Mouse (Mus musculus): ENCODE data around the gene Wfdc11. TPM values are rescaled to one million over a fixed set of nuclear protein-coding genes. Genes with fewer than 3 reads are reported as not detected.
A peak's percentile ranks its signal among the peaks of the same experiment; 100 is the strongest.

Gene Wfdc11
- polyA plus RNA-seq, 1 experiment from 2014 or later, result not detected

- 58% methylated on average over 4 of the region's 4 CpGs for WGBS (ENCODE audit: insufficient replicate concordance)
- Histone ChIP-seq H3K9me3 (replicated peaks; ENCODE audit: control insufficient read depth, low read length) (no peaks in the 10 kb centered on the region), H3K27ac (ENCODE audit: low read length) (no peak within 1 kb of the TSS), H3K4me3 (ENCODE audit: low read depth, low read length) (no peak within 1 kb of the TSS), H3K27me3 (ENCODE audit: control insufficient read depth, insufficient read depth, low read depth, low read length) (no peaks in the 10 kb centered on the region), H3K9ac (ENCODE audit: low read depth, low read length) (no peak within 1 kb of the TSS), H3K36me3 (ENCODE audit: control insufficient read depth, insufficient read depth) (no peaks in the 10 kb centered on the region), H3K4me1 (ENCODE audit: control insufficient read depth, low read depth, low read length) (no peaks in the 10 kb centered on the region), H3K4me2 (ENCODE audit: low read depth, low read length) (no peak within 1 kb of the TSS)
- ATAC-seq (ENCODE audit: low read depth), result no peak
These were observed 24.3 kb upstream of the Wfdc11 start, which contains the start of gene Spint4 for GRCm38 (mm10) chr2:164698201-164698600. Spint4 (plus strand) TSS chr2:164698501.

GRCm38 (mm10) chr2:164684807-164685206, 10.9 kb upstream of the Wfdc11 start, which contains the start of gene Wfdc13:
Wfdc13 (plus strand) TSS chr2:164685107.
- no peak within 1 kb of the TSS for H3K9ac ChIP-seq (ENCODE audit: low read depth, low read length)
- no peaks in the 10 kb centered on the region for H3K27me3 ChIP-seq (ENCODE audit: control insufficient read depth, insufficient read depth, low read depth, low read length)
- no peak within 1 kb of the TSS for H3K4me3 ChIP-seq (ENCODE audit: low read depth, low read length)
- no peaks in the 10 kb centered on the region for H3K4me1 ChIP-seq (ENCODE audit: control insufficient read depth, low read depth, low read length)
- ATAC-seq (ENCODE audit: low read depth), result no peak
- 57% methylated on average over 3 of the region's 3 CpGs for WGBS (ENCODE audit: insufficient replicate concordance)
- no peak within 1 kb of the TSS for H3K4me2 ChIP-seq (ENCODE audit: low read depth, low read length)
- no peaks in the 10 kb centered on the region for H3K9me3 ChIP-seq (replicated peaks; ENCODE audit: control insufficient read depth, low read length)
- H3K36me3 ChIP-seq (ENCODE audit: control insufficient read depth, insufficient read depth), result no peaks in the 10 kb centered on the region
- no peak within 1 kb of the TSS for H3K27ac ChIP-seq (ENCODE audit: low read length)

GRCm38 (mm10) chr2:164679906-164680305, 6.0 kb upstream of the Wfdc11 start:
- peaks cover 7% of the 10 kb centered on the region for H3K4me1 ChIP-seq (ENCODE audit: control insufficient read depth, low read depth, low read length)
- no peak overlapping the region for H3K27ac ChIP-seq (ENCODE audit: low read length)
- H3K4me2 ChIP-seq (ENCODE audit: low read depth, low read length), result no peak overlapping the region
- no peaks in the 10 kb centered on the region for H3K36me3 ChIP-seq (ENCODE audit: control insufficient read depth, insufficient read depth)
- no peak overlapping the region for H3K4me3 ChIP-seq (ENCODE audit: low read depth, low read length)
- no peaks in the 10 kb centered on the region for H3K9me3 ChIP-seq (replicated peaks; ENCODE audit: control insufficient read depth, low read length)
- peak; percentile 48; the same call in 1 of the 2 replicates for ATAC-seq (ENCODE audit: low read depth)
- no peak overlapping the region for H3K9ac ChIP-seq (ENCODE audit: low read depth, low read length)
- H3K27me3 ChIP-seq (ENCODE audit: control insufficient read depth, insufficient read depth, low read depth, low read length), result no peaks in the 10 kb centered on the region
- 20% methylated on average over 3 of the region's 3 CpGs for WGBS (ENCODE audit: insufficient replicate concordance)

GRCm38 (mm10) chr2:164678848-164679625, 5.2 kb upstream of the Wfdc11 start:
- Histone ChIP-seq H3K27ac (ENCODE audit: low read length) (peak overlapping the region; percentile 54), H3K9ac (ENCODE audit: low read depth, low read length) (no peak overlapping the region), H3K4me1 (ENCODE audit: control insufficient read depth, low read depth, low read length) (peaks cover 7% of the 10 kb centered on the region), H3K4me3 (ENCODE audit: low read depth, low read length) (peak overlapping the region; percentile 22; the same call in 1 of the 2 replicates), H3K4me2 (ENCODE audit: low read depth, low read length) (peak overlapping the region; percentile 56), H3K27me3 (ENCODE audit: control insufficient read depth, insufficient read depth, low read depth, low read length) (no peaks in the 10 kb centered on the region), H3K9me3 (replicated peaks; ENCODE audit: control insufficient read depth, low read length) (no peaks in the 10 kb centered on the region), H3K36me3 (ENCODE audit: control insufficient read depth, insufficient read depth) (no peaks in the 10 kb centered on the region)
- peak; percentile 51 for ATAC-seq (ENCODE audit: low read depth)
- 19% methylated on average over 19 of the region's 19 CpGs for WGBS (ENCODE audit: insufficient replicate concordance)

- peaks cover 7% of the 10 kb centered on the region for H3K4me1 ChIP-seq (ENCODE audit: control insufficient read depth, low read depth, low read length)
- no peak overlapping the region for H3K27ac ChIP-seq (ENCODE audit: low read length)
- no peaks in the 10 kb centered on the region for H3K27me3 ChIP-seq (ENCODE audit: control insufficient read depth, insufficient read depth, low read depth, low read length)
- ATAC-seq (ENCODE audit: low read depth), result no peak
- no peaks in the 10 kb centered on the region for H3K36me3 ChIP-seq (ENCODE audit: control insufficient read depth, insufficient read depth)
- H3K9ac ChIP-seq (ENCODE audit: low read depth, low read length), result no peak overlapping the region
- 63% methylated on average over 16 of the region's 16 CpGs for WGBS (ENCODE audit: insufficient replicate concordance)
- H3K4me2 ChIP-seq (ENCODE audit: low read depth, low read length), result no peak overlapping the region
- H3K4me3 ChIP-seq (ENCODE audit: low read depth, low read length), result no peak overlapping the region
- no peaks in the 10 kb centered on the region for H3K9me3 ChIP-seq (replicated peaks; ENCODE audit: control insufficient read depth, low read length)
These were observed 3.2 kb upstream of the Wfdc11 start for GRCm38 (mm10) chr2:164676916-164677685.

GRCm38 (mm10) chr2:164676103-164676502, 2.2 kb upstream of the Wfdc11 start:
- H3K27me3 ChIP-seq (ENCODE audit: control insufficient read depth, insufficient read depth, low read depth, low read length), result no peaks in the 10 kb centered on the region
- H3K27ac ChIP-seq (ENCODE audit: low read length), result no peak overlapping the region
- H3K9ac ChIP-seq (ENCODE audit: low read depth, low read length), result no peak overlapping the region
- H3K4me1 ChIP-seq (ENCODE audit: control insufficient read depth, low read depth, low read length), result peaks cover 7% of the 10 kb centered on the region
- WGBS (ENCODE audit: insufficient replicate concordance), result 62% methylated on average over 7 of the region's 7 CpGs
- no peak overlapping the region for H3K4me3 ChIP-seq (ENCODE audit: low read depth, low read length)
- ATAC-seq (ENCODE audit: low read depth), result no peak
- H3K9me3 ChIP-seq (replicated peaks; ENCODE audit: control insufficient read depth, low read length), result no peaks in the 10 kb centered on the region
- no peak overlapping the region for H3K4me2 ChIP-seq (ENCODE audit: low read depth, low read length)
- H3K36me3 ChIP-seq (ENCODE audit: control insufficient read depth, insufficient read depth), result no peaks in the 10 kb centered on the region

GRCm38 (mm10) chr2:164670938-164671337, 2.9 kb downstream of the Wfdc11 start:
- H3K4me2 ChIP-seq (ENCODE audit: low read depth, low read length), result no peak overlapping the region
- no peak for ATAC-seq (ENCODE audit: low read depth)
- no peaks in the 10 kb centered on the region; the same call in 1 of the 2 replicates for H3K9me3 ChIP-seq (replicated peaks; ENCODE audit: control insufficient read depth, low read length)
- H3K27me3 ChIP-seq (ENCODE audit: control insufficient read depth, insufficient read depth, low read depth, low read length), result no peaks in the 10 kb centered on the region
- H3K9ac ChIP-seq (ENCODE audit: low read depth, low read length), result no peak overlapping the region
- no peak overlapping the region for H3K4me3 ChIP-seq (ENCODE audit: low read depth, low read length)
- H3K4me1 ChIP-seq (ENCODE audit: control insufficient read depth, low read depth, low read length), result no peaks in the 10 kb centered on the region
- no peaks in the 10 kb centered on the region for H3K36me3 ChIP-seq (ENCODE audit: control insufficient read depth, insufficient read depth)
- no peak overlapping the region for H3K27ac ChIP-seq (ENCODE audit: low read length)
- 22% methylated on average over 1 of the region's 1 CpGs for WGBS (ENCODE audit: insufficient replicate concordance)

GRCm38 (mm10) chr2:164670261-164670660, 3.6 kb downstream of the Wfdc11 start:
- H3K4me2 ChIP-seq (ENCODE audit: low read depth, low read length), result no peak overlapping the region
- no peaks in the 10 kb centered on the region for H3K27me3 ChIP-seq (ENCODE audit: control insufficient read depth, insufficient read depth, low read depth, low read length)
- ATAC-seq (ENCODE audit: low read depth), result no peak
- H3K9me3 ChIP-seq (replicated peaks; ENCODE audit: control insufficient read depth, low read length), result no peaks in the 10 kb centered on the region; the same call in 1 of the 2 replicates
- 47% methylated on average over 5 of the region's 5 CpGs for WGBS (ENCODE audit: insufficient replicate concordance)
- H3K27ac ChIP-seq (ENCODE audit: low read length), result no peak overlapping the region
- H3K4me1 ChIP-seq (ENCODE audit: control insufficient read depth, low read depth, low read length), result no peaks in the 10 kb centered on the region
- no peak overlapping the region for H3K9ac ChIP-seq (ENCODE audit: low read depth, low read length)
- H3K4me3 ChIP-seq (ENCODE audit: low read depth, low read length), result no peak overlapping the region
- H3K36me3 ChIP-seq (ENCODE audit: control insufficient read depth, insufficient read depth), result no peaks in the 10 kb centered on the region

- Histone ChIP-seq H3K27ac (ENCODE audit: low read length) (no peak overlapping the region), H3K27me3 (ENCODE audit: control insufficient read depth, insufficient read depth, low read depth, low read length) (no peaks in the 10 kb centered on the region), H3K4me2 (ENCODE audit: low read depth, low read length) (no peak overlapping the region), H3K9ac (ENCODE audit: low read depth, low read length) (no peak overlapping the region), H3K36me3 (ENCODE audit: control insufficient read depth, insufficient read depth) (no peaks in the 10 kb centered on the region), H3K4me1 (ENCODE audit: control insufficient read depth, low read depth, low read length) (no peaks in the 10 kb centered on the region), H3K4me3 (ENCODE audit: low read depth, low read length) (no peak overlapping the region), H3K9me3 (replicated peaks; ENCODE audit: control insufficient read depth, low read length) (no peaks in the 10 kb centered on the region; the same call in 1 of the 2 replicates)
- no peak for ATAC-seq (ENCODE audit: low read depth)
- 59% methylated on average over 7 of the region's 7 CpGs for WGBS (ENCODE audit: insufficient replicate concordance)
These were observed 9.0 kb downstream of the Wfdc11 start for GRCm38 (mm10) chr2:164664851-164665250.
